Mouse (Mus musculus): ENCODE results near the gene Hacd1. TPM values are rescaled to one million over a fixed set of nuclear protein-coding genes. Genes with fewer than 3 reads are reported as not detected.
A peak's percentile ranks its signal among the peaks of the same experiment; 100 is the strongest.

Hacd1 gene
- polyA plus RNA-seq, 1 experiment from 2014 or later = 85.7 TPM

DNA sequence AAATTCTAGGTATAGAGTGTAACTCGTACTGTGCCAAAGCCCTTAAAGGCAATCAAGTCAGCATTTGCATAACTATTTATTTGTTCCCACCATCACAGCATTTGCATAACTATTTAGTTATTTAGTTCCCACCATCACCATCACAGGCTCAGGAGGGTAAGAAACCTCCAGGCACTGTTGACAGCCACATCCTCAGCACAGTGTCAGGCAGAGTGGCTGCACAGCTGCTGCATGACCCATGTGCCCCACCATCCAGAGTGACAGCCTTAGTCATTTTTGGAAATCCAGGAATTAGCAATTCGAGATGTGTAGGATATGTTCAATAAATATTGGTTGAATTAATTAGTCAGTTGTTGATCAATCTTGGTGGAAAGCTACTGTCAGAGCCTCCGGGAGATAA lies 12.9 kb downstream of the Hacd1 start:
- no peaks in the 10 kb centered on the region for H3K9me3 ChIP-seq (ENCODE audit: control insufficient read depth)
- no peak for TF ChIP-seq CTCF (IDR thresholded peaks at IDR 0.05; ENCODE audit: low read depth)
- peaks cover 25% of the 10 kb centered on the region; the same call in 1 of the 2 replicates for H3K36me3 ChIP-seq (ENCODE audit: control insufficient read depth, insufficient read depth)
- H3K4me2 ChIP-seq (replicated peaks; ENCODE audit: low read depth) = no peak overlapping the region
- ATAC-seq = no peak
- no peak overlapping the region for H3K4me3 ChIP-seq (ENCODE audit: low read depth, low read length)
- no peak overlapping the region for H3K27ac ChIP-seq (ENCODE audit: low read depth, low read length)
- no peaks in the 10 kb centered on the region for H3K27me3 ChIP-seq (replicated peaks; ENCODE audit: control insufficient read depth, insufficient read depth, low read length)
- H3K9ac ChIP-seq (ENCODE audit: low read depth, low read length) = no peak overlapping the region
- no peaks in the 10 kb centered on the region for H3K4me1 ChIP-seq (replicated peaks; ENCODE audit: control insufficient read depth, insufficient read depth, low read length)
- WGBS = 87% methylated on average over 3 of the region's 3 CpGs

DNA sequence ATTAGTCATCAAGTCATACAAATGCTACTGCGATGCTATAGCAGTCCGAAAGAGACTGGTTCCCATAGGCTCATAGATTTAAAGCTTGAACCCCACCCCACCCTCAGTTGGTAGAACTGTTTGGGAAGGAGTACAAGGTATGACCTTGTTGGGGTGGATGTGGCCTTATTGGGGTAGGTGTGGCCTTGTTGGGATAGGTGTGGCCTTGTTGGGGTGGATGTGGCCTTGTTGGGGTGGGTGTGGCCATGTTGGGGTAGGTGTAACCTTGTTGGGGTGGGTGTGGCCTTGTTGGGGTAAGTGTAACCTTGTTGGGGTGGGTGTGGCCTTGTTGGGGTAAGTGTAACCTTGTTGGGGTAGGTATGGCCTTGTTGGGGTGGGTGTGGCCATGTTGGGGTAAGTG lies 14.7 kb downstream of the Hacd1 start:
- ATAC-seq = no peak
- H3K9ac ChIP-seq (ENCODE audit: low read depth, low read length) = no peak overlapping the region
- no peak overlapping the region for H3K4me3 ChIP-seq (ENCODE audit: low read depth, low read length)
- no peak for TF ChIP-seq CTCF (IDR thresholded peaks at IDR 0.05; ENCODE audit: low read depth)
- H3K9me3 ChIP-seq (ENCODE audit: control insufficient read depth) = no peaks in the 10 kb centered on the region
- H3K4me1 ChIP-seq (replicated peaks; ENCODE audit: control insufficient read depth, insufficient read depth, low read length) = no peaks in the 10 kb centered on the region
- 96% methylated on average over 2 of the region's 2 CpGs for WGBS
- H3K36me3 ChIP-seq (ENCODE audit: control insufficient read depth, insufficient read depth) = peaks cover 25% of the 10 kb centered on the region; the same call in 1 of the 2 replicates
- H3K27me3 ChIP-seq (replicated peaks; ENCODE audit: control insufficient read depth, insufficient read depth, low read length) = no peaks in the 10 kb centered on the region
- no peak overlapping the region for H3K27ac ChIP-seq (ENCODE audit: low read depth, low read length)
- no peak overlapping the region for H3K4me2 ChIP-seq (replicated peaks; ENCODE audit: low read depth)

DNA sequence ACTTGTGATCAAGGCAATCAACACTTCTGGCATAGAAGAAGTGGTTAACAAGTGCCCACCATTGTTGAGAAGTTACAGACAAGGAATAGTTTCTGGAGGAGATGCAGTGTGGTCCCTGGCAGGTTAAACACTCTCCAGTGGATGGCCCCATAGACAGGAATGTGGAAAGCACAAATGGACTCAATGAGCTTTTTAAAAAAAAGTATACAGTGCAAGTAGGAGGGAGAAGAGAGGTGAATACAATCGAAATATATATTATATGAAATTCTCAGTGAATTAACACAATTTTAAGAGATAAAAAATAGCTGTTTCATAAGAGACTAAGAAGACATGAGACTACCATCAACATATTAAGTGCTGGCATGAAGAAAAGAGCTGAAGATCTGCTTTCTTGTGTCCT lies 36.7 kb downstream of the Hacd1 start:
- no peak overlapping the region for H3K4me3 ChIP-seq (ENCODE audit: low read depth, low read length)
- no peak overlapping the region for H3K4me2 ChIP-seq (replicated peaks; ENCODE audit: low read depth)
- no peak overlapping the region for H3K27ac ChIP-seq (ENCODE audit: low read depth, low read length)
- no peak for ATAC-seq
- H3K36me3 ChIP-seq (ENCODE audit: control insufficient read depth, insufficient read depth) = no peaks in the 10 kb centered on the region
- whole genome bisulfite sequencing = 84% methylated on average over 1 of the region's 1 CpGs
- H3K9me3 ChIP-seq (ENCODE audit: control insufficient read depth) = no peaks in the 10 kb centered on the region
- TF ChIP-seq CTCF (IDR thresholded peaks at IDR 0.05; ENCODE audit: low read depth) = no peak
- H3K9ac ChIP-seq (ENCODE audit: low read depth, low read length) = no peak overlapping the region
- H3K4me1 ChIP-seq (replicated peaks; ENCODE audit: control insufficient read depth, insufficient read depth, low read length) = no peaks in the 10 kb centered on the region
- no peaks in the 10 kb centered on the region for H3K27me3 ChIP-seq (replicated peaks; ENCODE audit: control insufficient read depth, insufficient read depth, low read length)

DNA sequence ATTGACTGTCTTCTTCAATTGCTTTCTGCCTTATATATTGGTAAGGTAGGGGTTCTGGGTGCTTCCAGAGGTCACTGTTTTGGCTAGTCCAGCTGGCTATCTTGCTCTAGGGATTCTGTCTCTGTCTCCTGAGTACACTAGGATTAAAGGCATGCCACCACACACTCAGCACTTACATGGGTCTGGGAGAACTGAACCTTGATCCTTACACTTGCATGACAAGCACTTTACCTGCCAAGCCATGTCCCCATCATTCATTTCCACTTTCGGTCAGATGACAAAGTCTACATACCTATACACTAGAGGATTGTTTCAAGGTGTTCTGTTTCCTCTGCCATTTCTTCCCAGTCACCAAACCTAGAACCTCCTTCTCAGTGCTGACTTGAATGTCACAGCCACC lies 50.8 kb downstream of the Hacd1 start:
- 79% methylated on average over 1 of the region's 1 CpGs for WGBS
- H3K27ac ChIP-seq (ENCODE audit: low read depth, low read length) = no peak overlapping the region
- H3K36me3 ChIP-seq (ENCODE audit: control insufficient read depth, insufficient read depth) = no peaks in the 10 kb centered on the region
- H3K4me3 ChIP-seq (ENCODE audit: low read depth, low read length) = no peak overlapping the region
- no peaks in the 10 kb centered on the region for H3K4me1 ChIP-seq (replicated peaks; ENCODE audit: control insufficient read depth, insufficient read depth, low read length)
- no peak overlapping the region for H3K9ac ChIP-seq (ENCODE audit: low read depth, low read length)
- H3K9me3 ChIP-seq (ENCODE audit: control insufficient read depth) = no peaks in the 10 kb centered on the region
- H3K4me2 ChIP-seq (replicated peaks; ENCODE audit: low read depth) = no peak overlapping the region
- no peak for TF ChIP-seq CTCF (IDR thresholded peaks at IDR 0.05; ENCODE audit: low read depth)
- H3K27me3 ChIP-seq (replicated peaks; ENCODE audit: control insufficient read depth, insufficient read depth, low read length) = no peaks in the 10 kb centered on the region
- ATAC-seq = peak; percentile 51; the same call in 1 of the 2 replicates

DNA sequence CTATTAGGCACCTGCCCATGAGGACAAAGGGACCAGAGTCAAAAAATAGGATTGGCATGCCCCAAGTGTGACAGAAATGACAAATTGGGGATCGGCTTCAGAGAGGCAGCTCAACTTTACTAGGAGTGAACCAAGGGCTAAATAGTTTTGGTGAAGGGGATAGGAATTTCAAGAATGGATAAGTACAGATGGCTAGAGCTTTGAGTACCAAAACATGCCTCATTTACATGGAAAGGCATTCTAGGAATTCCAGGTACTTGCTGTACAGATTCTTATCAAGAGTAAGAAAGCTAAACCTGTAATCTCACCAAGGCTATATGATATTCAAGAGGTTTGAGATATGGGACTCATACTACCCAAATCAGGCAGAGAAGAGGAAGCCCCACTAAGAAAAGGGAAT lies 95.8 kb downstream of the Hacd1 start:
- Histone ChIP-seq H3K9ac (ENCODE audit: low read depth, low read length) (no peak overlapping the region), H3K4me2 (replicated peaks; ENCODE audit: low read depth) (no peak overlapping the region), H3K36me3 (ENCODE audit: control insufficient read depth, insufficient read depth) (no peaks in the 10 kb centered on the region), H3K27me3 (replicated peaks; ENCODE audit: control insufficient read depth, insufficient read depth, low read length) (no peaks in the 10 kb centered on the region), H3K27ac (ENCODE audit: low read depth, low read length) (no peak overlapping the region), H3K4me3 (ENCODE audit: low read depth, low read length) (no peak overlapping the region), H3K9me3 (ENCODE audit: control insufficient read depth) (no peaks in the 10 kb centered on the region), H3K4me1 (replicated peaks; ENCODE audit: control insufficient read depth, insufficient read depth, low read length) (no peaks in the 10 kb centered on the region)
- no peak for TF ChIP-seq CTCF (IDR thresholded peaks at IDR 0.05; ENCODE audit: low read depth)
- 83% methylated on average over 1 of the region's 1 CpGs for whole genome bisulfite sequencing
- no peak for ATAC-seq

DNA sequence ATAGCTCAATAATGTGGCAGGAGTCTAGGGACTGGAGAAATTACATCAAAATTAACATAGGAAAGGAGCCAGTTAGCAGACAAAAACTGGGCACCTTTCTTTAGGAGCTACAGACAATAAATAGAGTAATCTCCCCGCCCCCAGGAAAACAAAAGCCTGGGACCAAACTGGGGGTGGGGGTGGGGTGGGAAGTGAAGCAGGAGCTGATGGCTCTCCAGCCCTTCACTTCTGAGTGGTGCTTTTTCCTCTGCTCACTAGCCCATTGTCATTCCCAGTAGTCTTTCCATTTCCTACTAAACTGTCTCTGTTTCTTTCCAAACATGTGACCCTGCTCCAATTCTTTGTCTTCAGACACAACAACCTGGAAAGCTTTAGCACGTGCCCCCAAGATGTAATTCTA lies 99.5 kb downstream of the Hacd1 start:
- Histone ChIP-seq H3K4me1 (replicated peaks; ENCODE audit: control insufficient read depth, insufficient read depth, low read length) (no peaks in the 10 kb centered on the region), H3K36me3 (ENCODE audit: control insufficient read depth, insufficient read depth) (no peaks in the 10 kb centered on the region), H3K9me3 (ENCODE audit: control insufficient read depth) (no peaks in the 10 kb centered on the region), H3K9ac (ENCODE audit: low read depth, low read length) (no peak overlapping the region), H3K27me3 (replicated peaks; ENCODE audit: control insufficient read depth, insufficient read depth, low read length) (no peaks in the 10 kb centered on the region), H3K4me2 (replicated peaks; ENCODE audit: low read depth) (no peak overlapping the region), H3K4me3 (ENCODE audit: low read depth, low read length) (no peak overlapping the region), H3K27ac (ENCODE audit: low read depth, low read length) (no peak overlapping the region)
- 59% methylated on average over 2 of the region's 2 CpGs for WGBS
- no peak for TF ChIP-seq CTCF (IDR thresholded peaks at IDR 0.05; ENCODE audit: low read depth)
- no peak for ATAC-seq

DNA sequence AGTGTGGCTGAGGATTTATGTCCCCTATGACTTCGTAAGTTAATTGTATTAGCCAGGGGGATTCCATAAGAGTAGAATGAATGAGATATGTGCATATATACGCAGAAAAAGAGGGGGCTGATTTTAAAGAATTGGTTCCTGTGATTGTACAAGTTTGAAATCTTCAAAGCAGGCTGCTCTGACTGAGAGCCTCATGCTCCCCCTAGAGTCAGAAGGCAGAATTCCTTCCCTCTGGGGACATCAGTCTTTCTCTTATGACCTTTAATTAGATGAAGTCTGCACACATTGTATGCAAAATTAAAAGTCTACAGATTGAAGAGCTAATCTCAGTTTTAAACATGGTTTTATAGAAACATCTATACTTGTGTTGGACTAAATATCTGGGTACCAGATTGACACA lies 117.8 kb downstream of the Hacd1 start:
- no peak for ATAC-seq
- Histone ChIP-seq H3K36me3 (ENCODE audit: control insufficient read depth, insufficient read depth) (no peaks in the 10 kb centered on the region), H3K4me3 (ENCODE audit: low read depth, low read length) (no peak overlapping the region), H3K4me1 (replicated peaks; ENCODE audit: control insufficient read depth, insufficient read depth, low read length) (no peaks in the 10 kb centered on the region), H3K27me3 (replicated peaks; ENCODE audit: control insufficient read depth, insufficient read depth, low read length) (no peaks in the 10 kb centered on the region), H3K4me2 (replicated peaks; ENCODE audit: low read depth) (no peak overlapping the region), H3K27ac (ENCODE audit: low read depth, low read length) (no peak overlapping the region), H3K9ac (ENCODE audit: low read depth, low read length) (no peak overlapping the region), H3K9me3 (ENCODE audit: control insufficient read depth) (no peaks in the 10 kb centered on the region)
- TF ChIP-seq CTCF (IDR thresholded peaks at IDR 0.05; ENCODE audit: low read depth) = peak; percentile 64
- WGBS = 48% methylated on average over 2 of the region's 2 CpGs

All from intestine, postnatal 0 days (tissue).